Mouse (Mus musculus) CH12.LX (cell line): ENCODE data around the gene Stra8. TPM values are rescaled to one million over a fixed set of nuclear protein-coding genes. Genes with fewer than 3 reads are reported as not detected.
A peak's percentile ranks its signal among the peaks of the same experiment; 100 is the strongest.

ENCODE experiments used
- DNase-seq: peaks from one replicate; pipeline ENCODE4 v3.0.0-alpha.2; 2013; ENCODE audit errors: extremely low read depth
- H3K27ac ChIP-seq: 2 replicates; pipeline ENCODE4 v1.5.1; 2012; ENCODE audit warnings: low read depth, mild to moderate bottlenecking, control low read depth, moderate library complexity; ENCODE audit not compliant: insufficient read depth
- H3K27me3 ChIP-seq: replicated peaks from 2 replicates; pipeline ENCODE3; 2012; ENCODE audit warnings: inconsistent platforms
- H3K36me3 ChIP-seq, 2 experiments: replicated peaks in 1 of 2; 2 replicates each; pipeline versions ENCODE3 to v1.6.1; 2012; ENCODE audit warnings: inconsistent platforms in 1 of 2, low read length in 1 of 2, mild to moderate bottlenecking in 1 of 2, mixed read lengths in 1 of 2, moderate library complexity in 1 of 2; ENCODE audit not compliant: control insufficient read depth in 1 of 2, insufficient read depth in 1 of 2
- H3K4me1 ChIP-seq, 2 experiments: 2 replicates each; pipeline ENCODE4 v1.6.1; 2012; ENCODE audit warnings: inconsistent platforms in 1 of 2, moderate library complexity in 1 of 2; ENCODE audit not compliant: insufficient read depth in 2 of 2, control insufficient read depth in 1 of 2
- H3K4me2 ChIP-seq: 2 replicates; pipeline ENCODE4 v1.6.1; 2012; ENCODE audit warnings: low read depth, mild to moderate bottlenecking, control low read depth; ENCODE audit not compliant: poor library complexity, insufficient read depth, severe bottlenecking
- H3K4me3 ChIP-seq, 3 experiments: fragments of 150-350 bp in 1 of 3; sonication (generic) in 1 of 3; replicated peaks in 1 of 3; 2 replicates each; pipeline versions ENCODE3 to v1.5.1; 2011 to 2012; ENCODE audit warnings: low read depth in 2 of 3, low read length in 2 of 3, mild to moderate bottlenecking in 2 of 3, moderate library complexity in 2 of 3, control low read depth in 1 of 3, improper control_type of control experiment in 1 of 3, inconsistent platforms in 1 of 3, mixed read lengths in 1 of 3; ENCODE audit not compliant: poor library complexity in 1 of 3
- H3K79me2 ChIP-seq: replicated peaks from 2 replicates; pipeline ENCODE4 v1.6.1; 2012; ENCODE audit warnings: mild to moderate bottlenecking, moderate library complexity; ENCODE audit not compliant: control insufficient read depth, poor library complexity, insufficient read depth, severe bottlenecking; ENCODE audit errors: extremely low read depth
- H3K9ac ChIP-seq: 2 replicates; pipeline ENCODE4 v1.6.1; 2012; ENCODE audit warnings: low read depth, mild to moderate bottlenecking, control low read depth, moderate library complexity; ENCODE audit not compliant: insufficient read depth
- H3K9me3 ChIP-seq: replicated peaks from 2 replicates; pipeline ENCODE3; 2012; ENCODE audit warnings: low read length, inconsistent platforms, mixed read lengths
- BHLHE40 ChIP-seq: IDR thresholded peaks from 2 replicates; pipeline ENCODE4 v1.6.1; 2011; ENCODE audit warnings: mild to moderate bottlenecking, low read depth, low read length, improper control_type of control experiment
- CHD2 ChIP-seq: IDR thresholded peaks from 2 replicates; pipeline ENCODE4 v1.6.1; 2011; ENCODE audit warnings: low read length, improper control_type of control experiment
- E2F4 ChIP-seq: IDR thresholded peaks from 2 replicates; pipeline ENCODE4 v1.6.1; 2011; ENCODE audit warnings: low read depth, low read length, improper control_type of control experiment; ENCODE audit not compliant: insufficient replicate concordance
- EP300 ChIP-seq: IDR thresholded peaks from 2 replicates; pipeline ENCODE4 v1.6.1; 2011; ENCODE audit warnings: low read length, improper control_type of control experiment
- ETS1 ChIP-seq: conservative IDR thresholded peaks from 2 replicates; pipeline ENCODE4 v1.6.1; 2012; ENCODE audit warnings: low read depth, mild to moderate bottlenecking, inconsistent platforms, low read length, improper control_type of control experiment, moderate library complexity
- HCFC1 ChIP-seq: IDR thresholded peaks from 2 replicates; pipeline ENCODE4 v1.6.1; 2012; ENCODE audit warnings: low read depth, mild to moderate bottlenecking, inconsistent platforms, low read length, improper control_type of control experiment
- IRF4 ChIP-seq: IDR thresholded peaks from 2 replicates; pipeline ENCODE4 v1.6.1; 2014; ENCODE audit warnings: low read depth, mild to moderate bottlenecking, inconsistent platforms, low read length, improper control_type of control experiment
- JUND ChIP-seq: conservative IDR thresholded peaks from 2 replicates; pipeline ENCODE4 v1.6.1; 2011; ENCODE audit warnings: low read depth, low read length, improper control_type of control experiment
- MAX ChIP-seq: IDR thresholded peaks from 2 replicates; pipeline ENCODE4 v1.6.1; 2011; ENCODE audit warnings: low read length, improper control_type of control experiment
- MAZ ChIP-seq: IDR thresholded peaks from 2 replicates; pipeline ENCODE4 v1.6.1; 2012; ENCODE audit warnings: low read depth, mild to moderate bottlenecking, inconsistent platforms, low read length, improper control_type of control experiment, moderate library complexity
- MYC ChIP-seq: IDR thresholded peaks from 2 replicates; pipeline ENCODE4 v1.6.1; 2011; ENCODE audit warnings: low read depth, mild to moderate bottlenecking, improper control_type of control experiment, low read length
- NELFE ChIP-seq: IDR thresholded peaks from 2 replicates; pipeline ENCODE4 v1.6.1; 2011; ENCODE audit warnings: low read depth, low read length, improper control_type of control experiment
- PAX5 ChIP-seq: IDR thresholded peaks from 2 replicates; pipeline ENCODE4 v1.6.1; 2012; ENCODE audit warnings: low read length, inconsistent platforms, mixed read lengths
- POLR2A ChIP-seq: IDR thresholded peaks from 2 replicates; pipeline ENCODE4 v1.6.1; 2011; ENCODE audit warnings: low read depth, mild to moderate bottlenecking, improper control_type of control experiment, low read length
- POLR2AphosphoS2 ChIP-seq: IDR thresholded peaks from 2 replicates; pipeline ENCODE4 v1.6.1; 2011; ENCODE audit warnings: low read depth, low read length, improper control_type of control experiment
- RAD21 ChIP-seq: IDR thresholded peaks from 2 replicates; pipeline ENCODE4 v1.6.1; 2011; ENCODE audit warnings: low read depth, mild to moderate bottlenecking, low read length, improper control_type of control experiment, moderate library complexity
- TBP ChIP-seq: conservative IDR thresholded peaks from 2 replicates; pipeline ENCODE4 v1.6.1; 2011; ENCODE audit warnings: low read depth, low read length, improper control_type of control experiment
- TCF12 ChIP-seq: IDR thresholded peaks from 2 replicates; pipeline ENCODE4 v1.6.1; 2014; ENCODE audit warnings: low read depth, mild to moderate bottlenecking, inconsistent platforms, low read length, improper control_type of control experiment
- UBTF ChIP-seq: IDR thresholded peaks from 2 replicates; pipeline ENCODE4 v1.6.1; 2012; ENCODE audit warnings: low read depth, mild to moderate bottlenecking, inconsistent platforms, low read length, improper control_type of control experiment, moderate library complexity
- ZC3H11A ChIP-seq: IDR thresholded peaks from 2 replicates; pipeline ENCODE4 v1.6.1; 2012; ENCODE audit warnings: low read depth, mild to moderate bottlenecking, inconsistent platforms, low read length, improper control_type of control experiment
- ZKSCAN1 ChIP-seq: IDR thresholded peaks from 2 replicates; pipeline ENCODE4 v1.6.1; 2012; ENCODE audit warnings: low read depth, inconsistent platforms, low read length, improper control_type of control experiment, borderline replicate concordance
- ZMIZ1 ChIP-seq: IDR thresholded peaks from 2 replicates; pipeline ENCODE4 v1.6.1; 2012; ENCODE audit warnings: low read depth, mild to moderate bottlenecking, inconsistent platforms, low read length, improper control_type of control experiment
- ZNF384 ChIP-seq: IDR thresholded peaks from 2 replicates; pipeline ENCODE4 v1.6.1; 2012; ENCODE audit warnings: low read depth, low read length, improper control_type of control experiment, inconsistent platforms
- dilution Hi-C: fragments of 300-500 bp; cut with MboI; formaldehyde crosslinking; loops from 2 replicates; pipeline ENCODE4 v1.14.3; 2020; ENCODE audit warnings: low sequenced_read_pairs; ENCODE audit not compliant: extremely low pct_unique_long_range_greater_than_20kb, extremely low pct_ligation_motif_present
- in situ Hi-C: fragments of 300-500 bp; cut with MboI; formaldehyde crosslinking; loops from 3 replicates; pipeline ENCODE4 v1.14.3; 2019; ENCODE audit warnings: low sequenced_read_pairs, low pct_ligation_motif_present, low pct_unique_long_range_greater_than_20kb, mixed read lengths
- polyA plus RNA-seq: library from polyadenylated mRNA; unstranded; fragments of >175 nt; gene quantifications from 2 replicates; pipeline ENCODE4 v1.2.1, GENCODE M21; 2012; ENCODE audit warnings: low read depth; ENCODE audit not compliant: insufficient read length
- total RNA-seq, 2 experiments: library from RNA; depleted of rRNA; stranded (reverse); fragments of 300-350 nt in 1 of 2; fragments of >200 nt in 1 of 2; gene quantifications; 2 replicates each; pipeline ENCODE4 v1.2.3; 2012 to 2014

The Stra8 gene
- total and polyA plus RNA-seq, 3 experiments: 0.08 to 0.77 TPM; not detected in 1

- H3K27ac ChIP-seq: peak overlapping the region; percentile 94
- H3K79me2 ChIP-seq: no peaks in the 10 kb centered on the region
- TF ChIP-seq BHLHE40 (no peak), MAX (no peak), UBTF (no peak), HCFC1 (no peak), MYC (no peak), EP300 (no peak), POLR2A (no peak), RAD21 (no peak), MAZ (no peak), NELFE (no peak), ZNF384 (no peak), TCF12 (no peak), PAX5 (no peak), ZC3H11A (no peak), CHD2 (no peak), E2F4 (no peak), POLR2AphosphoS2 (no peak)
- in situ Hi-C loops: loop anchor here (5.0 kb wide), 1 partner anchor 58 kb away; no protein-coding TSS in a partner anchor
- peaks cover 16 to 68% of the 10 kb centered on the region in 2 experiments for H3K4me1 ChIP-seq
- peak overlapping the region; percentile 62 for H3K9ac ChIP-seq
- peaks cover 0 to 2% of the 10 kb centered on the region in 2 experiments for H3K36me3 ChIP-seq
- H3K4me2 ChIP-seq: peak overlapping the region; percentile 64
- DNase-seq: peak; percentile 70
- H3K4me3 ChIP-seq: peak overlapping the region; percentile 2 to 43 (median 25)
- dilution Hi-C loops: no loop called here
- no peaks in the 10 kb centered on the region for H3K27me3 ChIP-seq
- H3K9me3 ChIP-seq: no peaks in the 10 kb centered on the region
Measured at GRCm38 (mm10) chr6:34938929-34939325, 19.0 kb downstream of the Stra8 start.

GRCm38 (mm10) chr6:34939451-34939850 is 19.5 kb downstream of the Stra8 start:
- H3K4me3 ChIP-seq: peak overlapping the region in 2 of 3 experiments; percentile 23 to 43
- H3K36me3 ChIP-seq: peaks cover 0 to 2% of the 10 kb centered on the region in 2 experiments
- H3K79me2 ChIP-seq: no peaks in the 10 kb centered on the region
- H3K27me3 ChIP-seq: no peaks in the 10 kb centered on the region
- in situ Hi-C loops: loop anchor here (5.0 kb wide), 1 partner anchor 58 kb away; no protein-coding TSS in a partner anchor
- peak overlapping the region; percentile 62 for H3K9ac ChIP-seq
- no peaks in the 10 kb centered on the region for H3K9me3 ChIP-seq
- H3K4me1 ChIP-seq: peaks cover 16 to 73% of the 10 kb centered on the region in 2 experiments
- H3K27ac ChIP-seq: peak overlapping the region; percentile 94
- TF ChIP-seq ZMIZ1 (no peak), TBP (no peak), JUND (no peak), ZKSCAN1 (no peak), ETS1 (no peak), MYC (no peak), CHD2 (no peak), TCF12 (no peak), IRF4 (no peak)
- H3K4me2 ChIP-seq: peak overlapping the region; percentile 64; the same call in 1 of the 2 replicates
- peak; percentile 18 for DNase-seq
- dilution Hi-C loops: no loop called here
